Mouse (Mus musculus): ENCODE data around the gene AU022252. TPM values are rescaled to one million over a fixed set of nuclear protein-coding genes. Genes with fewer than 3 reads are reported as not detected.
A peak's percentile ranks its signal among the peaks of the same experiment; 100 is the strongest.

The AU022252 gene
- total and polyA plus RNA-seq, 3 experiments = 12.3 to 24.9 TPM; not detected in 1

GRCm38 (mm10) chr4:119275226-119275625 lies 42.7 kb upstream of the AU022252 start:
- Histone ChIP-seq H3K4me1 (ENCODE audit: control insufficient read depth in 1 of 2, insufficient read depth in 2 of 2, low read length in 2 of 2) (no peaks in the 10 kb centered on the region), H3K9ac (ENCODE audit: control insufficient read depth, low read depth, low read length, poor library complexity, severe bottlenecking) (no peak overlapping the region), H3K27me3 (ENCODE audit: control insufficient read depth in 1 of 2, insufficient read depth in 2 of 2, low read length in 2 of 2) (no peaks in the 10 kb centered on the region), H3K27ac (ENCODE audit: control insufficient read depth, low read depth, low read length) (peak overlapping the region; percentile 7; the same call in 1 of the 2 replicates), H3K4me3 (ENCODE audit: control insufficient read depth in 1 of 2, insufficient read depth in 1 of 2, low read depth in 2 of 2, low read length in 2 of 2) (no peak overlapping the region), H3K9me3 (replicated peaks; ENCODE audit: insufficient read depth, low read length) (no peaks in the 10 kb centered on the region), H3K79me2 (ENCODE audit: control insufficient read depth, insufficient read depth, low read length, poor library complexity) (no peaks in the 10 kb centered on the region), H3K36me3 (ENCODE audit: control insufficient read depth in 1 of 2, insufficient read depth in 2 of 2, low read length in 2 of 2) (peaks cover 21 to 31% of the 10 kb centered on the region in 2 experiments)
- peak; percentile 13 to 16; a peak in 1 of 4 replicates for TF ChIP-seq EP300 (IDR thresholded peaks at IDR 0.05; ENCODE audit: low read depth in 1 of 2, low read length in 2 of 2)
- TF ChIP-seq TAL1 (IDR thresholded peaks at IDR 0.05; ENCODE audit: low read length) = peak; percentile 56
- no peak for TF ChIP-seq MAX (IDR thresholded peaks at IDR 0.05; ENCODE audit: low read length)
- 0 out of 2 replicates have a peak, but pooled peaks have one; percentile 13 for TF ChIP-seq GATA1 (IDR thresholded peaks at IDR 0.05; ENCODE audit: low read depth, low read length)
- TF ChIP-seq POLR2AphosphoS2 (IDR thresholded peaks at IDR 0.05; ENCODE audit: low read length) = no peak; the same call in 1 of the 2 replicates
- no peak for TF ChIP-seq BHLHE40 (IDR thresholded peaks at IDR 0.05; ENCODE audit: borderline replicate concordance, low read depth, low read length)
- peak; percentile 51 for DNase-seq (ENCODE audit: low read depth, low spot score)

- peak; percentile 42 for DNase-seq (ENCODE audit: low read depth, low spot score)
- H3K27me3 ChIP-seq (ENCODE audit: control insufficient read depth in 1 of 2, insufficient read depth in 2 of 2, low read length in 2 of 2) = no peaks in the 10 kb centered on the region
- no peaks in the 10 kb centered on the region for H3K9me3 ChIP-seq (replicated peaks; ENCODE audit: insufficient read depth, low read length)
- H3K4me3 ChIP-seq (ENCODE audit: control insufficient read depth in 1 of 2, insufficient read depth in 1 of 2, low read depth in 2 of 2, low read length in 2 of 2) = no peak overlapping the region
- no peak for TF ChIP-seq POLR2AphosphoS2 (IDR thresholded peaks at IDR 0.05; ENCODE audit: low read length)
- no peak for TF ChIP-seq GABPA (IDR thresholded peaks at IDR 0.05; ENCODE audit: low read depth, low read length)
- no peak for TF ChIP-seq NELFE (IDR thresholded peaks at IDR 0.05; ENCODE audit: low read depth, low read length)
- TF ChIP-seq TBP (IDR thresholded peaks at IDR 0.05; ENCODE audit: low read depth, low read length) = no peak
- no peak for TF ChIP-seq NRF1 (IDR thresholded peaks at IDR 0.05; ENCODE audit: insufficient read depth, low read depth, low read length, poor library complexity, severe bottlenecking)
- no peak for TF ChIP-seq RCOR1 (IDR thresholded peaks at IDR 0.05; ENCODE audit: low read depth, low read length)
- H3K9ac ChIP-seq (ENCODE audit: control insufficient read depth, low read depth, low read length, poor library complexity, severe bottlenecking) = no peak overlapping the region
- no peaks in the 10 kb centered on the region for H3K79me2 ChIP-seq (ENCODE audit: control insufficient read depth, insufficient read depth, low read length, poor library complexity)
- no peak overlapping the region for H3K27ac ChIP-seq (ENCODE audit: control insufficient read depth, low read depth, low read length)
- peaks cover 16 to 25% of the 10 kb centered on the region in 2 experiments for H3K36me3 ChIP-seq (ENCODE audit: control insufficient read depth in 1 of 2, insufficient read depth in 2 of 2, low read length in 2 of 2)
- H3K4me1 ChIP-seq (ENCODE audit: control insufficient read depth in 1 of 2, insufficient read depth in 2 of 2, low read length in 2 of 2) = no peaks in the 10 kb centered on the region
Measured at GRCm38 (mm10) chr4:119274627-119275026, 42.1 kb upstream of the AU022252 start.

- H3K4me1 ChIP-seq (ENCODE audit: control insufficient read depth in 1 of 2, insufficient read depth in 2 of 2, low read length in 2 of 2) = no peaks in the 10 kb centered on the region
- no peaks in the 10 kb centered on the region for H3K27me3 ChIP-seq (ENCODE audit: control insufficient read depth in 1 of 2, insufficient read depth in 2 of 2, low read length in 2 of 2)
- DNase-seq (ENCODE audit: low read depth, low spot score) = no peak
- no peak for TF ChIP-seq ELF1 (IDR thresholded peaks at IDR 0.05; ENCODE audit: low read depth, low read length)
- TF ChIP-seq TBP (IDR thresholded peaks at IDR 0.05; ENCODE audit: low read depth, low read length) = peak; percentile 77
- no peak for TF ChIP-seq POLR2A (IDR thresholded peaks at IDR 0.05; ENCODE audit: control insufficient read depth in 1 of 2, insufficient read depth in 1 of 2, low read depth in 1 of 2, low read length in 2 of 2, poor library complexity in 1 of 2)
- no peak for TF ChIP-seq MYB (IDR thresholded peaks at IDR 0.05; ENCODE audit: low read depth, low read length)
- no peak for TF ChIP-seq ETS1 (IDR thresholded peaks at IDR 0.05; ENCODE audit: low read depth, low read length)
- TF ChIP-seq RAD21 (IDR thresholded peaks at IDR 0.05; ENCODE audit: low read depth, low read length) = no peak
- no peak for TF ChIP-seq MYC (IDR thresholded peaks at IDR 0.05; ENCODE audit: low read depth, low read length)
- no peak for TF ChIP-seq E2F4 (IDR thresholded peaks at IDR 0.05; ENCODE audit: borderline replicate concordance, low read depth, low read length)
- H3K36me3 ChIP-seq (ENCODE audit: control insufficient read depth in 1 of 2, insufficient read depth in 2 of 2, low read length in 2 of 2) = peaks cover 0 to 1% of the 10 kb centered on the region in 2 experiments; a peak in 1 of 4 replicates
- H3K4me3 ChIP-seq (ENCODE audit: control insufficient read depth in 1 of 2, insufficient read depth in 1 of 2, low read depth in 2 of 2, low read length in 2 of 2) = no peak overlapping the region
- H3K9ac ChIP-seq (ENCODE audit: control insufficient read depth, low read depth, low read length, poor library complexity, severe bottlenecking) = no peak overlapping the region
- H3K79me2 ChIP-seq (ENCODE audit: control insufficient read depth, insufficient read depth, low read length, poor library complexity) = no peaks in the 10 kb centered on the region
- H3K9me3 ChIP-seq (replicated peaks; ENCODE audit: insufficient read depth, low read length) = no peaks in the 10 kb centered on the region
- no peak overlapping the region for H3K27ac ChIP-seq (ENCODE audit: control insufficient read depth, low read depth, low read length)
Measured at GRCm38 (mm10) chr4:119266606-119267005, 34.1 kb upstream of the AU022252 start.

Measured in MEL (cell line).